Mouse (Mus musculus) embryonic facial prominence, embryonic 11.5 days (tissue): ENCODE data around the gene Kcna3. TPM values are rescaled to one million over a fixed set of nuclear protein-coding genes. Genes with fewer than 3 reads are reported as not detected.

Experiments used
- polyA plus RNA-seq: library from polyadenylated mRNA; unstranded; fragments of >200 nt; fragmentation: Nextera tagmentation; extraction: Ambion mirVana; gene quantifications from 2 replicates; pipeline ENCODE4 v1.2.1, GENCODE M21; 2014

The Kcna3 gene
- polyA plus RNA-seq, 1 experiment from 2014 or later, result 1.9 TPM

Other genes starting within 250 kb of the Kcna3 start
- gene Cd53, start 246.0 kb upstream of the Kcna3 start, polyA plus RNA-seq, result 3.8 and 5.1 TPM in 2 replicates
- gene Olfr266, start 209.9 kb upstream of the Kcna3 start, polyA plus RNA-seq, result not detected in 2 replicates
- 0.20 and 0.24 TPM in 2 replicates for gene Kcna2, start 65.0 kb downstream of the Kcna3 start, polyA plus RNA-seq
- not detected in 2 replicates for gene Kcna10, start 146.9 kb downstream of the Kcna3 start, polyA plus RNA-seq
- gene Cym, start 185.6 kb downstream of the Kcna3 start, polyA plus RNA-seq, result not detected in 2 replicates
- gene A630076J17Rik, start 194.4 kb downstream of the Kcna3 start, polyA plus RNA-seq, result 0.25 TPM in 1 of 2 replicates, not detected in the other
- 0.15 TPM in 1 of 2 replicates, not detected in the other for gene Prok1, start 203.5 kb downstream of the Kcna3 start, polyA plus RNA-seq
- 186 and 191 TPM in 2 replicates for gene Lamtor5, start 242.7 kb downstream of the Kcna3 start, polyA plus RNA-seq